In the genomic region with DNA sequence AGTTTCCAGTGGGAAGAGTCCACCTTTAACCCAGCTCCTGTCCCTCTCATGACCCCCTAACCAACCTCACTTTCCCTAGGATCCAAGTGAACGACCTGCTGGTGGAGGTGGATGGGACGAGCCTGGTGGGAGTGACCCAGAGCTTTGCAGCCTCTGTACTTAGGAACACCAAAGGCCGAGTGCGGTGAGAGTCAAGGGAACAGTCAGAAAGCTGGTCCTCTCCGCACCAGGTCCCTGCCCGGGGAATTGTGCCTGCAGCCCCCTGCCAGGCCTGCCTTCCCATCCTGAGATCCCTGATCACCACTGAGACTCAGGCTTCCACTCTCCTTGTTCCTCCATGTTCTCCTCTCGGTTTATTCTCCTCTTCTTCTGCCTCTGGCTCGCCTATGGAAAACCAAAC, we compare ENCODE assay signal across 9 mouse cellular contexts. TPM values are rescaled to one million over a fixed set of nuclear protein-coding genes. Genes with fewer than 3 reads are reported as not detected.
DNase-seq lines count a peak whose midpoint lies in the region; ATAC-seq and TF ChIP-seq lines count a peak whose summit lies in the region.
"Had no signal": no experiment of that assay in that cellular context is flagged by ENCODE, and none has a peak within 500 bp of the region (broad histone marks: within the 10 kb centered on the region; RNA-seq: fewer than 3 reads in every experiment).

No protein-coding gene starts in this region.

- H3K4me2 ChIP-seq in intestine, embryonic 14.5 days (ENCODE audit: low read length) = no peak overlapping the region
- H3K4me2 ChIP-seq in intestine, postnatal 0 days (replicated peaks; ENCODE audit: low read depth) = no peak overlapping the region
- H3K4me2 ChIP-seq in limb, embryonic 15.5 days = no peak overlapping the region

- H3K27me3 ChIP-seq in intestine, embryonic 14.5 days (replicated peaks; ENCODE audit: control insufficient read depth, insufficient read depth, low read length) = no peaks in the 10 kb centered on the region
- no peaks in the 10 kb centered on the region for H3K27me3 ChIP-seq in intestine, postnatal 0 days (replicated peaks; ENCODE audit: control insufficient read depth, insufficient read depth, low read length)
- no peaks in the 10 kb centered on the region for H3K27me3 ChIP-seq in limb, embryonic 15.5 days

- no peak for TF ChIP-seq CTCF in intestine, postnatal 0 days (IDR thresholded peaks at IDR 0.05; ENCODE audit: low read depth)

- DNase-seq in intestine, embryonic 14.5 days (ENCODE audit: low spot score) = no peak
- peak; percentile 2 for DNase-seq in thymus, postnatal 0 days (ENCODE audit: low spot score)
- no peak for DNase-seq in thymus, adult 18-20 months
- no peak for DNase-seq in c-Kit-positive CD71-positive TER-119-positive erythroid progenitor cells, embryonic 14.5 days (ENCODE audit: low spot score)
- DNase-seq in left cerebral cortex, adult 9 months (ENCODE audit: low spot score in 2 of 2) = no peak

- ATAC-seq in intestine, embryonic 14.5 days (replicated peaks; ENCODE audit: low FRiP score, low TSS enrichment, low read depth) = no peak
- no peak for ATAC-seq in intestine, postnatal 0 days
- ATAC-seq in limb, embryonic 15.5 days (ENCODE audit: insufficient number of reproducible peaks, low FRiP score, low TSS enrichment, low read depth) = no peak
- ATAC-seq in megakaryocyte-erythroid progenitor cell, adult 5-6 weeks (replicated peaks; ENCODE audit: low FRiP score, low TSS enrichment, poor library complexity, severe bottlenecking) = no peak

- H3K4me3 ChIP-seq in intestine, embryonic 14.5 days (ENCODE audit: low read depth, low read length) = no peak overlapping the region
- no peak overlapping the region for H3K4me3 ChIP-seq in intestine, postnatal 0 days (ENCODE audit: low read depth, low read length)
- no peak overlapping the region for H3K4me3 ChIP-seq in limb, embryonic 15.5 days

- 72% methylated on average over 8 of the region's 8 CpGs for WGBS in intestine, embryonic 14.5 days
- WGBS in intestine, postnatal 0 days = 80% methylated on average over 8 of the region's 8 CpGs
- 60% methylated on average over 8 of the region's 8 CpGs for WGBS in limb, embryonic 15.5 days

- no peaks in the 10 kb centered on the region for H3K9me3 ChIP-seq in intestine, embryonic 14.5 days (ENCODE audit: control insufficient read depth, low read length)
- no peaks in the 10 kb centered on the region for H3K9me3 ChIP-seq in intestine, postnatal 0 days (ENCODE audit: control insufficient read depth)
- H3K9me3 ChIP-seq in limb, embryonic 15.5 days = no peaks in the 10 kb centered on the region

- H3K9ac ChIP-seq in intestine, embryonic 14.5 days (ENCODE audit: low read length) = no peak overlapping the region
- no peak overlapping the region for H3K9ac ChIP-seq in intestine, postnatal 0 days (ENCODE audit: low read depth, low read length)
- no peak overlapping the region for H3K9ac ChIP-seq in limb, embryonic 15.5 days

- peaks cover 24% of the 10 kb centered on the region for H3K4me1 ChIP-seq in intestine, embryonic 14.5 days (replicated peaks; ENCODE audit: control insufficient read depth, insufficient read depth, low read length)
- H3K4me1 ChIP-seq in intestine, postnatal 0 days (replicated peaks; ENCODE audit: control insufficient read depth, insufficient read depth, low read length) = peaks cover 15% of the 10 kb centered on the region; the same call in 1 of the 2 replicates
- peaks cover 37% of the 10 kb centered on the region for H3K4me1 ChIP-seq in limb, embryonic 15.5 days

- peaks cover 87% of the 10 kb centered on the region for H3K36me3 ChIP-seq in intestine, embryonic 14.5 days (ENCODE audit: control insufficient read depth, insufficient read depth, low read length)
- H3K36me3 ChIP-seq in intestine, postnatal 0 days (ENCODE audit: control insufficient read depth, insufficient read depth) = peaks cover 73% of the 10 kb centered on the region
- H3K36me3 ChIP-seq in limb, embryonic 15.5 days = peaks cover 90% of the 10 kb centered on the region

- H3K27ac ChIP-seq in intestine, embryonic 14.5 days (ENCODE audit: low read depth) = peak overlapping the region; percentile 47; the same call in 1 of the 2 replicates
- no peak overlapping the region for H3K27ac ChIP-seq in intestine, postnatal 0 days (ENCODE audit: low read depth, low read length)
- H3K27ac ChIP-seq in limb, embryonic 15.5 days = peak overlapping the region; percentile 57; the same call in 1 of the 2 replicates

RNA-seq across cellular contexts. Expression of a gene that starts 9.3 kb away (rescaled TPM):
- 11.9 and 12.2 TPM in 2 replicates for polyA plus RNA-seq in intestine, embryonic 14.5 days (2014; fragmentation: Nextera tagmentation; extraction: Ambion mirVana)
- polyA plus RNA-seq in intestine, postnatal 0 days (2015; fragmentation: Nextera tagmentation; extraction: Ambion mirVana) = 6.3 and 7.1 TPM in 2 replicates
- 21.5 and 27.9 TPM in 2 replicates for polyA plus RNA-seq in thymus, postnatal 0 days (2015; fragmentation: Nextera tagmentation; extraction: Ambion mirVana)
- 9.7 and 9.9 TPM in 2 replicates for polyA plus RNA-seq in limb, embryonic 15.5 days (2015; fragmentation: Nextera tagmentation; extraction: Ambion mirVana)
- total RNA-seq in megakaryocyte-erythroid progenitor cell, adult 5-6 weeks (2014; fragmentation: Nextera tagmentation) = 121 and 137 TPM in 2 replicates
- 174 and 229 TPM in 2 replicates for total RNA-seq in megakaryocyte-erythroid progenitor cell, adult 5-6 weeks (2017)

RNA-seq across cellular contexts. Expression of a gene that starts 9.6 kb away (rescaled TPM):
- 20.3 and 22.1 TPM in 2 replicates for polyA plus RNA-seq in intestine, embryonic 14.5 days (2014; fragmentation: Nextera tagmentation; extraction: Ambion mirVana)
- polyA plus RNA-seq in intestine, postnatal 0 days (2015; fragmentation: Nextera tagmentation; extraction: Ambion mirVana) = 6.5 and 6.9 TPM in 2 replicates
- polyA plus RNA-seq in thymus, postnatal 0 days (2015; fragmentation: Nextera tagmentation; extraction: Ambion mirVana) = 6.7 and 7.0 TPM in 2 replicates
- polyA plus RNA-seq in limb, embryonic 15.5 days (2015; fragmentation: Nextera tagmentation; extraction: Ambion mirVana) = 21.4 and 25.1 TPM in 2 replicates
- total RNA-seq in megakaryocyte-erythroid progenitor cell, adult 5-6 weeks (2014; fragmentation: Nextera tagmentation) = 69.9 and 89.1 TPM in 2 replicates
- total RNA-seq in megakaryocyte-erythroid progenitor cell, adult 5-6 weeks (2017) = 29.0 and 30.8 TPM in 2 replicates

RNA-seq across cellular contexts. Expression of a gene that starts 24.0 kb away (rescaled TPM):
- 0.22 TPM in 1 of 2 replicates, not detected in the other for polyA plus RNA-seq in intestine, embryonic 14.5 days (2014; fragmentation: Nextera tagmentation; extraction: Ambion mirVana)
- polyA plus RNA-seq in intestine, postnatal 0 days (2015; fragmentation: Nextera tagmentation; extraction: Ambion mirVana) = 0.18 and 0.55 TPM in 2 replicates
- polyA plus RNA-seq in thymus, postnatal 0 days (2015; fragmentation: Nextera tagmentation; extraction: Ambion mirVana) = 0.22 and 0.30 TPM in 2 replicates
- 7.5 and 18.9 TPM in 2 replicates for polyA plus RNA-seq in limb, embryonic 15.5 days (2015; fragmentation: Nextera tagmentation; extraction: Ambion mirVana)
- total RNA-seq in megakaryocyte-erythroid progenitor cell, adult 5-6 weeks (2014; fragmentation: Nextera tagmentation) = not detected in 2 replicates
- not detected in 2 replicates for total RNA-seq in megakaryocyte-erythroid progenitor cell, adult 5-6 weeks (2017)

RNA-seq across cellular contexts. Expression of a gene that starts 32.7 kb away (rescaled TPM):
- polyA plus RNA-seq in intestine, embryonic 14.5 days (2014; fragmentation: Nextera tagmentation; extraction: Ambion mirVana) = not detected in 2 replicates
- not detected in 2 replicates for polyA plus RNA-seq in intestine, postnatal 0 days (2015; fragmentation: Nextera tagmentation; extraction: Ambion mirVana)
- not detected in 2 replicates for polyA plus RNA-seq in thymus, postnatal 0 days (2015; fragmentation: Nextera tagmentation; extraction: Ambion mirVana)
- 0.42 TPM in 1 of 2 replicates, not detected in the other for polyA plus RNA-seq in limb, embryonic 15.5 days (2015; fragmentation: Nextera tagmentation; extraction: Ambion mirVana)
- total RNA-seq in megakaryocyte-erythroid progenitor cell, adult 5-6 weeks (2014; fragmentation: Nextera tagmentation) = not detected in 2 replicates
- total RNA-seq in megakaryocyte-erythroid progenitor cell, adult 5-6 weeks (2017) = not detected in 2 replicates
- total RNA-seq: layer of hippocampus, postnatal 10 days had no signal

RNA-seq across cellular contexts. Expression of a gene that starts 41.0 kb away (rescaled TPM):
- polyA plus RNA-seq in intestine, embryonic 14.5 days (2014; fragmentation: Nextera tagmentation; extraction: Ambion mirVana) = 26.4 and 29.6 TPM in 2 replicates
- 53.2 and 57.4 TPM in 2 replicates for polyA plus RNA-seq in intestine, postnatal 0 days (2015; fragmentation: Nextera tagmentation; extraction: Ambion mirVana)
- 13.0 and 13.9 TPM in 2 replicates for polyA plus RNA-seq in thymus, postnatal 0 days (2015; fragmentation: Nextera tagmentation; extraction: Ambion mirVana)
- polyA plus RNA-seq in limb, embryonic 15.5 days (2015; fragmentation: Nextera tagmentation; extraction: Ambion mirVana) = 33.4 and 42.9 TPM in 2 replicates
- 16.9 and 21.5 TPM in 2 replicates for total RNA-seq in megakaryocyte-erythroid progenitor cell, adult 5-6 weeks (2014; fragmentation: Nextera tagmentation)
- 3.2 and 5.2 TPM in 2 replicates for total RNA-seq in megakaryocyte-erythroid progenitor cell, adult 5-6 weeks (2017)
